Mouse (Mus musculus) stomach, postnatal 0 days (tissue): ENCODE data around the gene Rasa2. TPM values are rescaled to one million over a fixed set of nuclear protein-coding genes. Genes with fewer than 3 reads are reported as not detected.
A peak's percentile ranks its signal among the peaks of the same experiment; 100 is the strongest.

Experiments used
- ATAC-seq: fragments of 200-750 bp; cut with Nextera tagmentation; 2 replicates; pipeline ENCODE4 v1.8.0; 2017; ENCODE audit not compliant: low FRiP score, low TSS enrichment
- DNase-seq: peaks from one replicate; pipeline ENCODE4 v3.0.0-alpha.2; 2016; ENCODE audit warnings: low spot score
- H3K27ac ChIP-seq: fragments of 300-500 bp; sonication (generic); replicated peaks from 2 replicates; pipeline ENCODE4 v1.5.1; 2014; ENCODE audit warnings: mild to moderate bottlenecking, control low read depth
- H3K27me3 ChIP-seq: fragments of 300-500 bp; sonication (generic); 2 replicates; pipeline ENCODE4 v1.6.1; 2014; ENCODE audit warnings: low read length; ENCODE audit not compliant: control insufficient read depth, insufficient read depth
- H3K36me3 ChIP-seq: fragments of 300-500 bp; sonication (generic); 2 replicates; pipeline ENCODE4 v1.6.1; 2014; ENCODE audit warnings: low read length, mixed read lengths; ENCODE audit not compliant: control insufficient read depth, insufficient read depth
- H3K4me1 ChIP-seq: fragments of 300-500 bp; sonication (generic); replicated peaks from 2 replicates; pipeline ENCODE4 v1.6.1; 2014; ENCODE audit warnings: antibody characterized with exemption; ENCODE audit not compliant: control insufficient read depth, insufficient read depth
- H3K4me2 ChIP-seq: fragments of 300-500 bp; sonication (generic); replicated peaks from 2 replicates; pipeline ENCODE4 v1.6.1; 2014; ENCODE audit warnings: low read depth, mild to moderate bottlenecking, control low read depth, moderate library complexity
- H3K4me3 ChIP-seq: fragments of 300-500 bp; sonication (generic); 2 replicates; pipeline ENCODE4 v1.5.1; 2014; ENCODE audit warnings: low read depth, low read length, control low read depth
- H3K9ac ChIP-seq: fragments of 300-500 bp; sonication (generic); 2 replicates; pipeline ENCODE4 v1.6.1; 2014; ENCODE audit warnings: mild to moderate bottlenecking, low read length, control low read depth, mixed read lengths
- H3K9me3 ChIP-seq: fragments of 300-500 bp; sonication (generic); 2 replicates; pipeline ENCODE4 v1.6.1; 2016; ENCODE audit warnings: low read length; ENCODE audit not compliant: control insufficient read depth
- CTCF ChIP-seq: IDR thresholded peaks from 2 replicates; pipeline ENCODE4 v1.5.1; 2016; ENCODE audit warnings: antibody characterized with exemption, low read depth, mild to moderate bottlenecking, moderate library complexity
- EP300 ChIP-seq: optimal IDR thresholded peaks from 2 replicates; pipeline ENCODE3; 2016; ENCODE audit warnings: antibody characterized with exemption
- WGBS: fragments of 180-500 bp; shearing (Covaris S2); extraction: QIAGEN DNeasy Blood & Tissue Kit; methylation state at CpG from one replicate; pipeline ENCODE4 v1.1.7; 2014; 5-methylcytosine and 5-hydroxymethylcytosine counted together
- polyA plus RNA-seq: library from polyadenylated mRNA; unstranded; fragments of >200 nt; fragmentation: Nextera tagmentation; extraction: Ambion mirVana; gene quantifications from 2 replicates; pipeline ENCODE4 v1.2.1, GENCODE M21; 2015

Gene Rasa2
- polyA plus RNA-seq, 1 experiment from 2014 or later = 12.5 TPM

DNA sequence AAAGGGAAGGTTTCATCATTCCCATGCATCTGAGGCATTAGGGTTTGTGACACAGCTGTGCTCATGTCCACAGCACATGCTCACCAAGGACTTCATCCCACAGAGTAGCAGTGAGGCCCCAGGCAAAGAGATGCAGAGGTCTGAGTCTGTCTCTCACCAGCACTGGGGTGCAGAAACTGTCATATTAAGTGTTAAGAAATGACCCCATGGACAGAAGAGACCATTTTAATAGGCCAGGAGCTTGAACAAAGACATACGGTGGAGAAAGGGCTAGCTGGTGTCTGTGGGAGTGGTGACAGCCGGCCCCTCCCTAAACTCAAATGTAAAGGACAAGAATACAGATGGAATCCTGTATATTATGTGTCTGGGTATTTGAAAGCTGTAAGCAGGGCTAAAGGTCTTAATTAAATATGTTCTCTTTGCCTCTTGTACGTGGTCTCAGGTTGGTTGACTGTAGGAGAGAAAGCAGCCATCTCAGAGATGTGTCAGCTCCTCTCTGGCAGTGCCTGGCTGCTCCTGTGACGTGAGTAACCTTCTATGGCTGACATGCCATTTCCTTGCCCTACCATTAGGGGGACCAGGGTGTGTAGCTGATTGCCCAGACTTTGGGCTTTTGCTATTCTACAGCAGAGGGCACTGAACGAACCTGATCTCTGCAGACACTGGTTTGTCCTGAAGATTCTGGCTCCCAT is 43.8 kb upstream of the Rasa2 start:
- DNase-seq (peak; percentile 52), ATAC-seq (peak; percentile 81)
- TF ChIP-seq EP300 (no peak), CTCF (peak; percentile 91)
- H3K27me3 ChIP-seq = no peaks in the 10 kb centered on the region
- no peaks in the 10 kb centered on the region for H3K36me3 ChIP-seq
- no peaks in the 10 kb centered on the region for H3K9me3 ChIP-seq
- no peaks in the 10 kb centered on the region for H3K4me1 ChIP-seq
- 36% methylated on average over 5 of the region's 5 CpGs for WGBS
- no peak overlapping the region for H3K4me2 ChIP-seq
- no peak overlapping the region for H3K9ac ChIP-seq
- no peak overlapping the region for H3K27ac ChIP-seq
- no peak overlapping the region for H3K4me3 ChIP-seq

DNA sequence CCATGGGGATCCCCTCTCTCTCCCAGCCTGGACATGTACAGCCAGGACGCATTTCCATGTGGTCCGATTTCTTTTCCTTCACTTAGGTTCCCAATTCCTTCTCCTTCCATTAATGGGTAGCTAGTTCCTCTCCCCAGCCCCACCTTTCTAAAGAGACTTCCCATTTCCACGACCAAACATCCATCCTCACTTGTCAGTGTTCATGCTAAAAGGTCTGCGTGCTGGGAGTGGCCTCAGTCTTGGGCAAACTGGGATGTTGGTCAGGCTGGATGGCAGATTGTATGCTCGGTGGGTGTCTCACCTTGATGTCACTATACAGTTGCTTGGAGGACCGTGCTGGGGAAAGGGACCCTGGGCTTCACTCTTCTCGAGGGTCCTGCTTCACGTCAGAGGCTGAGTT is 42.9 kb upstream of the Rasa2 start:
- no peaks in the 10 kb centered on the region for H3K4me1 ChIP-seq
- 84% methylated on average over 8 of the region's 8 CpGs for WGBS
- TF ChIP-seq CTCF = no peak
- TF ChIP-seq EP300 = no peak
- H3K27me3 ChIP-seq = no peaks in the 10 kb centered on the region
- H3K9me3 ChIP-seq = no peaks in the 10 kb centered on the region
- H3K27ac ChIP-seq = no peak overlapping the region
- no peaks in the 10 kb centered on the region for H3K36me3 ChIP-seq
- H3K4me2 ChIP-seq = no peak overlapping the region
- H3K9ac ChIP-seq = no peak overlapping the region
- DNase-seq (no peak), ATAC-seq (no peak)
- no peak overlapping the region for H3K4me3 ChIP-seq

DNA sequence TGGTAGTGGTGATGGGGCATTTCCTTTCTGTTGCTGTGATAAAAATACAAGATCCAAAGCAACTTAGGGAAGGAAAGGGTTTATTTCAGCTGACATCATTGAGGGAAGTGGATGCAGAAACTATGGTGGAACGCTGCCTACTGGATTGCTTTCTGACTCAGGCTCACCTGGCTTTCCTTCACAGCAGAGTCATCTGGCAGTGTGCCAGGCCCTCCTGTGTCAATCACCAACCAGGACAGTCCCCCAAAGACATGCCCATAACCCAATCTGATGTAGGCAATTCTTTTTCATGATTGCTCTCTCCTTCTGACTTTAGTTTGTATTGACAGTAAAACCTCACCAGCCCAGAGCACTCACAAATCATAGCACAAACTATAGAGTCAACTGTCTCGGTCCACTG is 41.0 kb upstream of the Rasa2 start:
- no peak overlapping the region for H3K4me2 ChIP-seq

DNA sequence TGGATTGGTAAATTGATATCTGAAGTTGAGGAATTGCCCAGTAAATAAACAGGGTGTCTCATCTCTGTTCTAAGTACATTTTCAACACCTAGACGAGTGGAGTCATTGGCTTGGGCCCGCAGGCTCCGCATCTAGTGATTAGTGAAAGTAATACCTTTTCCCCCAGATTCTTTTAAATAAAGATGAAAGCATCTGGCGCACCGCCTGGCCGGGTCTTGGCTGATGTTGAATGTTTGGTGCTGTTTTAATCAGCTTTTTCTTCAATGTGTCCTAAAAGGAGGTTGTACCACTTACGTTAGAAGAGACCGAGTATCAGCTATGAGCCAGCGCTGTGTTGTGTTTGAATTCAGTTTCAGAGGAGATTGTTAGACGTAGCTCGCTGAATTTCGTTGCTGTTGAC is 39.8 kb upstream of the Rasa2 start:
- Histone ChIP-seq H3K9ac (no peak overlapping the region), H3K9me3 (no peaks in the 10 kb centered on the region), H3K36me3 (no peaks in the 10 kb centered on the region), H3K27ac (no peak overlapping the region), H3K27me3 (no peaks in the 10 kb centered on the region), H3K4me3 (no peak overlapping the region), H3K4me2 (no peak overlapping the region), H3K4me1 (no peaks in the 10 kb centered on the region)
- DNase-seq = no peak
- ATAC-seq = no peak
- 89% methylated on average over 12 of the region's 12 CpGs for WGBS
- TF ChIP-seq CTCF (no peak), EP300 (no peak)

More for the DNA sequence above, 41.0 kb upstream of the Rasa2 start:
- 66% methylated on average over 2 of the region's 2 CpGs for WGBS
- no peak overlapping the region for H3K9ac ChIP-seq
- no peaks in the 10 kb centered on the region for H3K4me1 ChIP-seq
- DNase-seq (no peak), ATAC-seq (no peak)
- no peak for TF ChIP-seq EP300
- TF ChIP-seq CTCF = no peak
- no peak overlapping the region for H3K4me3 ChIP-seq
- H3K27ac ChIP-seq = no peak overlapping the region
- no peaks in the 10 kb centered on the region for H3K9me3 ChIP-seq
- no peaks in the 10 kb centered on the region for H3K36me3 ChIP-seq
- no peaks in the 10 kb centered on the region for H3K27me3 ChIP-seq

DNA sequence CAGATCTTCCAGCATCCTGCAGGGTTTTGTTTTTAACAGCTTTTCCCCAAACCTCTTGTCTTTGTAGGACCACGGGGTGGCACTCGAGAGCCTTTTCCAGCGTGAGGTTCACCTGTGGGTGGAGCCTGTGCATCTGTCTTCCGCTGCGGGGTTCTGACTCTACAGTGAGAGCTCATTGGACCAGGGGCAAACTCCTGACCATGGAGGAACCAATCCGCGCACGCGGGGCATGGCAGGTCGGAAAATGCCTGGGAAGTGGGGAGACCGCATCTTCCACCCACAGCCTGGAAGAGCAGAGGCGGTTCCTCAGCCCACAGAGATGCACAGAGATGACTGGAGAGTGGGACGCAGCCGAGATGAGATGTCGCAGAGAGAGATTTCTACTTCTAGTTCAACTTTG is 38.5 kb upstream of the Rasa2 start:
- Histone ChIP-seq H3K9ac (peak overlapping the region; percentile 43; the same call in 1 of the 2 replicates), H3K36me3 (no peaks in the 10 kb centered on the region), H3K27me3 (no peaks in the 10 kb centered on the region), H3K4me2 (peak overlapping the region; percentile 51), H3K4me1 (no peaks in the 10 kb centered on the region), H3K27ac (peak overlapping the region; percentile 84), H3K9me3 (no peaks in the 10 kb centered on the region), H3K4me3 (peak overlapping the region; percentile 24)
- TF ChIP-seq CTCF (peak; percentile 98), EP300 (no peak)
- WGBS = 3% methylated on average over 15 of the region's 15 CpGs
- DNase-seq (peak; percentile 94), ATAC-seq (peak; percentile 100)

DNA sequence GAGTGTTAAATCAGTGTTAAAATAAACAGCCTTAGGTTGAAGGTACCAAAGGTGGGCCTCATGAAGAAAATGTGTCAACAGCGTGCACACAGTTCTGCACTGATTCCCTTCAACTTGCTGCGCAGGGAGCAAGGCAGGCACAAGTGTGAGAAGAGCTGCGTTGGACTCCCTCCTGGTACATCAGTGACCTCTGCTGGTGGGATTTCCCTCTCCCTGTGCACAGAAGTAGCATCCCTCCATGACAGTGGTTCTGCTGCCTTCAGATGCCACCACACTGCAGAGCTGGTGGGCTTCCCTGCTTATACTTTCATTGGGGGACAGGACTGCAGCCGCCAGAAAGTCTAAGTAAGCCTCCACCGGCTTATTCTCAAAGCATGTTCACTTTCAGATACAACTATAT is 37.2 kb upstream of the Rasa2 start:
- H3K4me2 ChIP-seq = no peak overlapping the region
- ATAC-seq = peak; percentile 66; the same call in 1 of the 2 replicates
- H3K36me3 ChIP-seq = no peaks in the 10 kb centered on the region
- no peak overlapping the region for H3K4me3 ChIP-seq
- peak; percentile 78 for DNase-seq
- H3K9me3 ChIP-seq = no peaks in the 10 kb centered on the region
- no peaks in the 10 kb centered on the region for H3K4me1 ChIP-seq
- WGBS = 44% methylated on average over 5 of the region's 5 CpGs
- H3K27me3 ChIP-seq = no peaks in the 10 kb centered on the region
- TF ChIP-seq EP300 (no peak), CTCF (peak; percentile 87)
- no peak overlapping the region for H3K9ac ChIP-seq
- no peak overlapping the region for H3K27ac ChIP-seq
